Mouse (Mus musculus) embryonic facial prominence, embryonic 13.5 days (tissue): Measurements from ENCODE around the gene Gfer. TPM values are rescaled to one million over a fixed set of nuclear protein-coding genes. Genes with fewer than 3 reads are reported as not detected.

Experiments used
- ATAC-seq: fragments of 200-750 bp; cut with Nextera tagmentation; 2 replicates; pipeline ENCODE4 v1.8.0; 2017; ENCODE audit warnings: low read depth; ENCODE audit not compliant: insufficient number of reproducible peaks, insufficient read depth, low FRiP score, low TSS enrichment
- H3K27ac ChIP-seq: fragments of 300-500 bp; sonication (generic); 2 replicates; pipeline ENCODE4 v1.5.1; 2015; ENCODE audit warnings: moderate library complexity, mild to moderate bottlenecking, inconsistent platforms
- H3K27me3 ChIP-seq: fragments of 300-500 bp; sonication (generic); 2 replicates; pipeline ENCODE4 v1.6.1; 2015; ENCODE audit warnings: mild to moderate bottlenecking, inconsistent platforms
- H3K36me3 ChIP-seq: fragments of 300-500 bp; sonication (generic); 2 replicates; pipeline ENCODE4 v1.6.1; 2015; ENCODE audit warnings: mild to moderate bottlenecking, inconsistent platforms
- H3K4me1 ChIP-seq: fragments of 300-500 bp; sonication (generic); 2 replicates; pipeline ENCODE4 v1.6.1; 2015; ENCODE audit warnings: inconsistent platforms
- H3K4me2 ChIP-seq: fragments of 300-500 bp; sonication (generic); 2 replicates; pipeline ENCODE4 v1.6.1; 2015; ENCODE audit warnings: moderate library complexity, mild to moderate bottlenecking, inconsistent platforms
- H3K4me3 ChIP-seq: fragments of 300-500 bp; sonication (generic); 2 replicates; pipeline ENCODE4 v1.5.1; 2015; ENCODE audit warnings: mild to moderate bottlenecking, inconsistent platforms
- H3K9ac ChIP-seq: fragments of 300-500 bp; sonication (generic); 2 replicates; pipeline ENCODE4 v1.6.1; 2015; ENCODE audit warnings: mild to moderate bottlenecking, inconsistent platforms
- H3K9me3 ChIP-seq: fragments of 300-500 bp; sonication (generic); 2 replicates; pipeline ENCODE4 v1.6.1; 2016; ENCODE audit warnings: inconsistent platforms
- WGBS: fragments of 180-500 bp; shearing (Covaris S2); methylation state at CpG from one replicate; pipeline ENCODE4 v1.1.7; 2015; ENCODE audit warnings: mixed read lengths; 5-methylcytosine and 5-hydroxymethylcytosine counted together
- polyA plus RNA-seq: library from polyadenylated mRNA; unstranded; fragments of >200 nt; fragmentation: Nextera tagmentation; extraction: Ambion mirVana; gene quantifications from 2 replicates; pipeline ENCODE4 v1.2.1, GENCODE M21; 2015

The Gfer gene
- polyA plus RNA-seq, 1 experiment from 2014 or later: 43.8 TPM

- no peaks in the 10 kb centered on the region for H3K9me3 ChIP-seq
- no peak within 1 kb of the TSS for H3K27ac ChIP-seq
- peaks cover 14% of the 10 kb centered on the region for H3K4me1 ChIP-seq
- peaks cover 54% of the 10 kb centered on the region for H3K27me3 ChIP-seq
- WGBS: 2% methylated on average over 47 of the region's 47 CpGs
- ATAC-seq: 0 out of 2 replicates have a peak, but pooled peaks have one; percentile 40
- H3K9ac ChIP-seq: peak within 1 kb of the TSS; percentile 75
- peak within 1 kb of the TSS; percentile 95 for H3K4me2 ChIP-seq
- H3K36me3 ChIP-seq: no peaks in the 10 kb centered on the region
- H3K4me3 ChIP-seq: peak within 1 kb of the TSS; percentile 51
Observed at GRCm38 (mm10) chr17:24658017-24658758, 37.8 kb downstream of the Gfer start, which contains the start of gene Npw. Gene Npw, minus strand, starts transcription at chr17:24658457.

- H3K4me2 ChIP-seq: no peak overlapping the region
- no peak overlapping the region for H3K9ac ChIP-seq
- H3K4me3 ChIP-seq: no peak overlapping the region
- H3K36me3 ChIP-seq: no peaks in the 10 kb centered on the region
- H3K4me1 ChIP-seq: peaks cover 20% of the 10 kb centered on the region
- H3K27me3 ChIP-seq: peaks cover 45% of the 10 kb centered on the region
- H3K27ac ChIP-seq: no peak overlapping the region
- ATAC-seq: no peak
- WGBS: 67% methylated on average over 4 of the region's 4 CpGs
- no peaks in the 10 kb centered on the region for H3K9me3 ChIP-seq
Observed at GRCm38 (mm10) chr17:24654969-24655368, 41.0 kb downstream of the Gfer start.

- H3K27ac ChIP-seq: 0 out of 2 replicates have a peak overlapping the region, but pooled peaks have one; percentile 23
- 5% methylated on average over 19 of the region's 19 CpGs for WGBS
- no peaks in the 10 kb centered on the region for H3K9me3 ChIP-seq
- H3K36me3 ChIP-seq: no peaks in the 10 kb centered on the region
- H3K4me1 ChIP-seq: peaks cover 25% of the 10 kb centered on the region
- ATAC-seq: no peak
- H3K9ac ChIP-seq: peak overlapping the region; percentile 37; the same call in 1 of the 2 replicates
- H3K4me3 ChIP-seq: peak overlapping the region; percentile 36
- H3K4me2 ChIP-seq: peak overlapping the region; percentile 59
- peaks cover 37% of the 10 kb centered on the region for H3K27me3 ChIP-seq
Observed at GRCm38 (mm10) chr17:24653967-24654710, 41.8 kb downstream of the Gfer start.

- Histone ChIP-seq H3K9ac (no peak overlapping the region), H3K36me3 (peaks cover 7% of the 10 kb centered on the region), H3K9me3 (no peaks in the 10 kb centered on the region), H3K27me3 (peaks cover 13% of the 10 kb centered on the region), H3K4me2 (no peak overlapping the region), H3K27ac (no peak overlapping the region), H3K4me1 (peaks cover 25% of the 10 kb centered on the region), H3K4me3 (no peak overlapping the region)
- no peak for ATAC-seq
- 80% methylated on average over 3 of the region's 3 CpGs for WGBS
Observed at GRCm38 (mm10) chr17:24651835-24652234, 44.1 kb downstream of the Gfer start.

- 66% methylated on average over 4 of the region's 4 CpGs for WGBS
- Histone ChIP-seq H3K27me3 (0 out of 2 replicates have a peak, but pooled peaks cover 4% of the 10 kb centered on the region), H3K36me3 (peaks cover 7% of the 10 kb centered on the region), H3K4me1 (peaks cover 25% of the 10 kb centered on the region), H3K9me3 (no peaks in the 10 kb centered on the region), H3K27ac (no peak overlapping the region), H3K9ac (0 out of 2 replicates have a peak overlapping the region, but pooled peaks have one; percentile 94), H3K4me2 (peak overlapping the region; percentile 97), H3K4me3 (peak overlapping the region; percentile 88)
- no peak for ATAC-seq
Observed at GRCm38 (mm10) chr17:24650766-24651165, 45.2 kb downstream of the Gfer start.

- Histone ChIP-seq H3K27ac (peak within 1 kb of the TSS; percentile 62; the same call in 1 of the 2 replicates), H3K36me3 (peaks cover 14% of the 10 kb centered on the region), H3K4me3 (peak within 1 kb of the TSS; percentile 88), H3K27me3 (0 out of 2 replicates have a peak, but pooled peaks cover 4% of the 10 kb centered on the region), H3K4me1 (peaks cover 29% of the 10 kb centered on the region), H3K9me3 (no peaks in the 10 kb centered on the region), H3K4me2 (peak within 1 kb of the TSS; percentile 97), H3K9ac (peak within 1 kb of the TSS; percentile 94)
- ATAC-seq: peak; percentile 68; the same call in 1 of the 2 replicates
- WGBS: under 1% methylated on average over 41 of the region's 41 CpGs
Observed at GRCm38 (mm10) chr17:24650070-24650616, 45.8 kb downstream of the Gfer start, which contains the start of gene Slc9a3r2. Gene Slc9a3r2, minus strand, starts transcription at chr17:24650327.

- peaks cover 14% of the 10 kb centered on the region for H3K36me3 ChIP-seq
- under 1% methylated on average over 35 of the region's 35 CpGs for WGBS
- H3K9ac ChIP-seq: peak overlapping the region; percentile 94
- no peaks in the 10 kb centered on the region for H3K9me3 ChIP-seq
- H3K27me3 ChIP-seq: 0 out of 2 replicates have a peak, but pooled peaks cover 4% of the 10 kb centered on the region
- H3K4me2 ChIP-seq: peak overlapping the region; percentile 97
- H3K4me3 ChIP-seq: peak overlapping the region; percentile 88
- peak; percentile 4; the same call in 1 of the 2 replicates for ATAC-seq
- H3K4me1 ChIP-seq: peaks cover 34% of the 10 kb centered on the region
- H3K27ac ChIP-seq: peak overlapping the region; percentile 62; the same call in 1 of the 2 replicates
Observed at GRCm38 (mm10) chr17:24649581-24650069, 46.3 kb downstream of the Gfer start.

- peaks cover 14% of the 10 kb centered on the region for H3K36me3 ChIP-seq
- H3K4me2 ChIP-seq: peak overlapping the region; percentile 97
- 73% methylated on average over 10 of the region's 10 CpGs for WGBS
- H3K9ac ChIP-seq: peak overlapping the region; percentile 94
- H3K9me3 ChIP-seq: no peaks in the 10 kb centered on the region
- peaks cover 41% of the 10 kb centered on the region for H3K4me1 ChIP-seq
- peak overlapping the region; percentile 88 for H3K4me3 ChIP-seq
- no peak overlapping the region for H3K27ac ChIP-seq
- H3K27me3 ChIP-seq: 0 out of 2 replicates have a peak, but pooled peaks cover 4% of the 10 kb centered on the region
- ATAC-seq: no peak
Observed at GRCm38 (mm10) chr17:24648731-24649377, 47.1 kb downstream of the Gfer start.

- no peak overlapping the region for H3K4me2 ChIP-seq
- 0 out of 2 replicates have a peak overlapping the region, but pooled peaks have one; percentile 28 for H3K27ac ChIP-seq
- 83% methylated on average over 11 of the region's 11 CpGs for WGBS
- H3K9ac ChIP-seq: peak overlapping the region; percentile 44; the same call in 1 of the 2 replicates
- no peak overlapping the region for H3K4me3 ChIP-seq
- peaks cover 21% of the 10 kb centered on the region for H3K36me3 ChIP-seq
- no peaks in the 10 kb centered on the region for H3K9me3 ChIP-seq
- peaks cover 44% of the 10 kb centered on the region for H3K4me1 ChIP-seq
- ATAC-seq: no peak
- 0 out of 2 replicates have a peak, but pooled peaks cover 4% of the 10 kb centered on the region for H3K27me3 ChIP-seq
Observed at GRCm38 (mm10) chr17:24647493-24647892, 48.5 kb downstream of the Gfer start.

- no peaks in the 10 kb centered on the region for H3K9me3 ChIP-seq
- no peak for ATAC-seq
- H3K27me3 ChIP-seq: 0 out of 2 replicates have a peak, but pooled peaks cover 4% of the 10 kb centered on the region
- peaks cover 31% of the 10 kb centered on the region for H3K36me3 ChIP-seq
- WGBS: 85% methylated on average over 4 of the region's 4 CpGs
- H3K9ac ChIP-seq: no peak overlapping the region
- H3K4me3 ChIP-seq: no peak overlapping the region
- H3K4me2 ChIP-seq: no peak overlapping the region
- H3K27ac ChIP-seq: no peak overlapping the region
- H3K4me1 ChIP-seq: peaks cover 44% of the 10 kb centered on the region
Observed at GRCm38 (mm10) chr17:24646381-24646780, 49.6 kb downstream of the Gfer start.
